Mouse (Mus musculus): Measurements from ENCODE around the gene Rps19.

DNA sequence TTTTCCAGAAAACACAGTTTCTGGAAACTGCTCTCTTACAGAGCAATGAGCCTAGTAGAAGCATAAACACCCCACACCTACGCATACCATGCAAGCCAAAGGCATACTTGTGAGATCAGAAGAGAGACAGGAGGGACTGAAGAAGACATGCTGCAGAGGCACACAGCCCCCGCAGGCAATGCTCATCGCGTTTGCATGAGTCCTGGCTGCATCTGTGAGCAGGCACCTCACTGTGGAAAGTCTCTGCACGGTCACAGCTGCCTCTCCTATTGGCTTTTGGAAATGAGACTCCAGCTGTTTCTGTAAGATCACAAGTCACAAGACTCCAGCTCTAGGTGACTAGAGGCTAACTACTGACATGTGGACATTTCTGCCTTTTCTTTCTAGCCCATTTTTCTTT, 34.0 kb upstream of the Rps19 start:
- no peak for TF ChIP-seq CTCF (IDR thresholded peaks at IDR 0.05; ENCODE audit: low read depth, low read length)
- TF ChIP-seq GATA1 (IDR thresholded peaks at IDR 0.05; ENCODE audit: borderline replicate concordance, low read length) = no peak
- TF ChIP-seq TAL1 (conservative IDR thresholded peaks at IDR 0.05; ENCODE audit: low read depth, low read length) = no peak

Measured in G1E (cell line).